Mouse (Mus musculus) forebrain, embryonic 11.5 days (tissue): ENCODE measurements around the gene Smndc1. TPM values are rescaled to one million over a fixed set of nuclear protein-coding genes. Genes with fewer than 3 reads are reported as not detected.

Source experiments
- ATAC-seq: fragments of 200-750 bp; cut with Nextera tagmentation; replicated peaks from 2 replicates; pipeline ENCODE4 v1.8.0; 2017; ENCODE audit warnings: moderate TSS enrichment; ENCODE audit not compliant: low FRiP score
- DNase-seq: peaks from one replicate; pipeline ENCODE4 v3.0.0-alpha.2; 2017; ENCODE audit warnings: low spot score
- H3K27ac ChIP-seq: fragments of 300-500 bp; sonication (generic); 2 replicates; pipeline ENCODE4 v1.5.1; 2014; ENCODE audit warnings: low read depth, low read length
- H3K27me3 ChIP-seq: fragments of 300-500 bp; sonication (generic); 2 replicates; pipeline ENCODE4 v1.6.1; 2014; ENCODE audit warnings: mild to moderate bottlenecking, low read length, mixed read lengths; ENCODE audit not compliant: control insufficient read depth, insufficient read depth
- H3K36me3 ChIP-seq: fragments of 300-500 bp; sonication (generic); 2 replicates; pipeline ENCODE4 v1.6.1; 2014; ENCODE audit warnings: mild to moderate bottlenecking, low read length, moderate library complexity, mixed read lengths; ENCODE audit not compliant: control insufficient read depth, insufficient read depth
- H3K4me1 ChIP-seq: fragments of 300-500 bp; sonication (generic); replicated peaks from 2 replicates; pipeline ENCODE4 v1.6.1; 2014; ENCODE audit warnings: low read length, mixed read lengths; ENCODE audit not compliant: control insufficient read depth, insufficient read depth
- H3K4me2 ChIP-seq: fragments of 300-500 bp; sonication (generic); 2 replicates; pipeline ENCODE4 v1.6.1; 2014; ENCODE audit warnings: low read depth, mild to moderate bottlenecking, low read length, moderate library complexity, mixed read lengths; ENCODE audit not compliant: severe bottlenecking
- H3K4me3 ChIP-seq: fragments of 300-500 bp; sonication (generic); 2 replicates; pipeline ENCODE4 v1.5.1; 2014; ENCODE audit warnings: low read depth, low read length
- H3K9ac ChIP-seq: fragments of 300-500 bp; sonication (generic); 2 replicates; pipeline ENCODE4 v1.6.1; 2014; ENCODE audit warnings: low read length
- H3K9me3 ChIP-seq: fragments of 300-500 bp; sonication (generic); 2 replicates; pipeline ENCODE4 v1.6.1; 2016; ENCODE audit warnings: low read length, mixed read lengths; ENCODE audit not compliant: control insufficient read depth
- WGBS: fragments of 180-500 bp; shearing (Covaris S2); extraction: QIAGEN DNeasy Blood & Tissue Kit; methylation state at CpG from one replicate; pipeline ENCODE4 v1.1.7; 2014; 5-methylcytosine and 5-hydroxymethylcytosine counted together
- polyA plus RNA-seq: library from polyadenylated mRNA; unstranded; fragments of >200 nt; fragmentation: Nextera tagmentation; extraction: Ambion mirVana; gene quantifications from 2 replicates; pipeline ENCODE4 v1.2.1, GENCODE M21; 2014

Smndc1 gene
- polyA plus RNA-seq, 1 experiment from 2014 or later, result 57.6 TPM

DNA sequence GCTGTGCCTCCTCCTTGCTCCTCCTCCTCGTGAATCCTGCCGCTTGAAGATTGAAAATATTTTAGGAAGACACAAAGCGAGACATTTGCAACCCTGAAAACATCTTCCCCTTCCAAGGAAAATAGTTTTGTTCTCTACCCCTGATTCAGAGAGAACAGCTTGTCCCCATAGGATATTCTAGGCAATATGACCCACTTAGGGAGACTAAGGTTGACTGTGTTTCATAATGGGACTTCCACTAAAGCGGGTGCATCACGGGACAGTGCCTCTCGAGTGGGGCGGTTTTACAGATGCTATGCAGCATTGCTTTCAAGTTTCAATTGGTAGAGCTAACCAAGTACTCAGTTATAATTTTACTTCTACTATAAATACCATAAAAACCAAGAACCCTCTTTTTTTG lies 36.5 kb downstream of the Smndc1 start:
- ATAC-seq, result no peak
- no peak for DNase-seq
- Histone ChIP-seq H3K9ac (no peak overlapping the region), H3K27me3 (no peaks in the 10 kb centered on the region), H3K9me3 (no peaks in the 10 kb centered on the region), H3K4me1 (peaks cover 2% of the 10 kb centered on the region; the same call in 1 of the 2 replicates), H3K36me3 (no peaks in the 10 kb centered on the region), H3K4me2 (no peak overlapping the region), H3K27ac (no peak overlapping the region), H3K4me3 (no peak overlapping the region)
- WGBS, result 92% methylated on average over 7 of the region's 7 CpGs

DNA sequence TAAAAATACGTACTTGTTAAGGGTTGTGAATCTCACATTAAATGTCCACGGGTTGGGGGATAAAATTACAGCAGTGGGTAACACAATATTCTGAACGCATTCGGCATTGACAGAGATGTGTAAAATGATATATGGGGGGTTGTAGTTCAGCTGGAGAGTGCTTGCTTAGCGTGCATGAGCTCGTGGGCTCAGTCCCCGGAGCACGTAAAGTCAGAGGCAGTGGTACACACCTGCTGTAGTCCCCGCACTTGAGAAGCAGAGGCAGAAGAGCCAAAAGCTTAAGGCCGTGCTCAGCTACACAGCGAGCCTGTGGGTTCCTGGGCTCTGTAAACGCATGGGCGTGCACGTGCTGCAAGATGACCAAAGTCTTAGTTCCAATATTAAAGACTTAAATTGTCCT lies 44.6 kb downstream of the Smndc1 start:
- no peak for ATAC-seq
- H3K27me3 ChIP-seq, result no peaks in the 10 kb centered on the region
- H3K4me1 ChIP-seq, result peaks cover 5% of the 10 kb centered on the region; the same call in 1 of the 2 replicates
- H3K9me3 ChIP-seq, result no peaks in the 10 kb centered on the region
- no peak overlapping the region for H3K9ac ChIP-seq
- H3K4me3 ChIP-seq, result no peak overlapping the region
- H3K4me2 ChIP-seq, result no peak overlapping the region
- 83% methylated on average over 14 of the region's 14 CpGs for WGBS
- peak overlapping the region; percentile 21 for H3K27ac ChIP-seq
- no peak for DNase-seq
- no peaks in the 10 kb centered on the region for H3K36me3 ChIP-seq

DNA sequence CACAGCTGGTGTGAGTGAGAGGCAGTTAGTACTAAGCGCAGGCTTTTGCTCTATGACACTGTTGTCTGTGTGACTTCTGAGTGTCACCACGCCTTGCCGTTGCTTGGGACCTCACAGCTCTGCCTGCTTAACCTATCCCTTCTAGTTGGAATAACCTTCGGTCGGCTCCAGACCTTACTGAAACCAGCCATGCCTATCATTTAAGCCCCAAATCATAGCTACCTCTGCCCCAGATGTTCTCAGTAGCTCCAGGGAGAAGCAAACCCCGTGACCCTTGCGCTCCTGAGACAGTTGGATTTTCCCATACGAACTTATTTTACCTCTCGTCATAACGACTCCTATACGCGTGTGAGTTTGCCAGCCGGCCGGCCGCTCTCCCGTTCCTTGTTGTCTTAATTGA lies 46.3 kb downstream of the Smndc1 start:
- no peak overlapping the region for H3K27ac ChIP-seq
- no peaks in the 10 kb centered on the region for H3K9me3 ChIP-seq
- ATAC-seq (no peak), DNase-seq (no peak)
- H3K4me2 ChIP-seq, result no peak overlapping the region
- peaks cover 5% of the 10 kb centered on the region; the same call in 1 of the 2 replicates for H3K4me1 ChIP-seq
- H3K9ac ChIP-seq, result no peak overlapping the region
- no peak overlapping the region for H3K4me3 ChIP-seq
- no peaks in the 10 kb centered on the region for H3K27me3 ChIP-seq
- 86% methylated on average over 16 of the region's 16 CpGs for WGBS
- H3K36me3 ChIP-seq, result no peaks in the 10 kb centered on the region

DNA sequence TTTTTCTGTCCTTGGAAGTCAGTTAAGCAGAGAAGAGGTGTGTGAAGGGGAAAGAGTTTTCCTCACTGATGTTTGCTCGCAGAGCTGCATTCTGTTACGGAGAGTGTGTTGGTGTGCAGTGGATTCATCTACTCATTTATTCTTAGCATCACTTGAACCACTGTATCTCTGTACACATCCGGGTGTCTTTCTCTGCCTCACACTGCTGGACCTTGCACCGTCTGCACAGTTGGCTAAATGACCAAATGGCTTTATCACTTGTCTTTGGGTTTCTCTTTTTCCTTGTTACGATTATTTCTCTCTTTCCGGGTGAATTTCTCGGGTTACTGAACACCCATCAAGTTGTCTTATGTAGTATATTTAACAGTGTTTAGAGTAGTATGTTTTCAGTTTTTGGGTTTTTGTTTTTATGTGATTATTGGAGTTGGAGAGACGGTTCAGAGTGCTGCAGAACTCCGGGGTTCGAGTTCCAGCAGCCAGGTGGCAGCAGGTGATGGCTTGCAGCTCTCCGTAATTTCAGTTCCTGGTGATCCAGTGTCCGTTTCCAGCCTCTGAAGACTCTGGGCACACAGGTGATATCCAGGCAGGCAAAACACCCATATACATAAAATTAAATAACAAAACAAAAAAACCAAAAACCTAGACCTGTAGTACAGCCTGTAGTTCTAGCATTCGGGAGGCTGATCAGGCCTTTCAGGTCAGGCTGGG lies 47.0 kb downstream of the Smndc1 start:
- Histone ChIP-seq H3K4me1 (peaks cover 5% of the 10 kb centered on the region; the same call in 1 of the 2 replicates), H3K27ac (no peak overlapping the region), H3K4me3 (no peak overlapping the region), H3K9me3 (no peaks in the 10 kb centered on the region), H3K36me3 (no peaks in the 10 kb centered on the region), H3K4me2 (no peak overlapping the region), H3K27me3 (no peaks in the 10 kb centered on the region), H3K9ac (no peak overlapping the region)
- ATAC-seq (no peak), DNase-seq (no peak)
- 90% methylated on average over 13 of the region's 13 CpGs for WGBS

DNA sequence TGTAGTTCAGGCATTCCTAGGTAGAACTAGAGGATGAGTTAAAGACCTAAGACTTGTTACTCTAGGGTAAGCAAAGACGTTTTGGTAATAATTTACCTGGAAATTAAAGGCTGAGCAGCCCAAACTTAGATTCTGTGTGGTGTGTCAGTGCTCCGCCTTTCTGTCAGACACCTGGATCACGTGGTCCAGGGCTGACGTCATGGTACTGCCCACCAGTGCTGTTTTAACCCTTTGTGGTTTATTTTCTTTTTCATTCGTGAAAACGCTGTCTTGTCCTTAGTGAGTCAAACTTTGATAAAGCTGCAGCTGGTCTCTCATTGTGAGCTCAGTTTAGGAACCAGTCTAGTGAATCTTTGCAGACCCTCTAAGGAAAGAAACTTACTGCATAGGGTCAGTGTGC lies 50.0 kb downstream of the Smndc1 start:
- H3K9ac ChIP-seq, result no peak overlapping the region
- 0 out of 2 replicates have a peak, but pooled peaks cover 3% of the 10 kb centered on the region for H3K36me3 ChIP-seq
- H3K27me3 ChIP-seq, result no peaks in the 10 kb centered on the region
- ATAC-seq (no peak), DNase-seq (no peak)
- H3K9me3 ChIP-seq, result no peaks in the 10 kb centered on the region
- H3K4me1 ChIP-seq, result peaks cover 2% of the 10 kb centered on the region; the same call in 1 of the 2 replicates
- no peak overlapping the region for H3K4me3 ChIP-seq
- no peak overlapping the region for H3K4me2 ChIP-seq
- H3K27ac ChIP-seq, result no peak overlapping the region
- WGBS, result 23% methylated on average over 6 of the region's 6 CpGs

DNA sequence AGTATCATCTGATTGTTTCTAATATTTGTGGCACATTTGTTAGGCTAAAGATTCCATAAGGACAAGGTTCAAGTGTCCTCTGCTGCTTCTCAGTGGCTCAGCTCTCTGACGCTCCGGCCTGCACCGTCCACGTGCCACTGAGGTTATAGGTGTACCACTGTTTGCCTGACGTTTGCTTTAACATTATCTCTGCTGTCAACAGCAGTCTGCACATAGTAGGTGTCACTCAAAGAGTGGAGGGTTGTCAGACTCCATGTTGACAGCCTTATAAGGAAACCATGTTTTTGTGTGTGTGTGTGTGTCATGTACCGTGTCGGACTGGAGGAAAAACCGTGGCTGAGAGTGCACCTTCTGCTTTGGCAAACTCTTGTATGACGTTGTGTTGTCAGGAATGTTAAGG lies 55.1 kb downstream of the Smndc1 start:
- no peak for ATAC-seq
- no peak overlapping the region for H3K9ac ChIP-seq
- no peak for DNase-seq
- no peak overlapping the region for H3K4me3 ChIP-seq
- H3K4me1 ChIP-seq, result peaks cover under 1% of the 10 kb centered on the region
- no peak overlapping the region for H3K27ac ChIP-seq
- H3K4me2 ChIP-seq, result no peak overlapping the region
- no peaks in the 10 kb centered on the region for H3K27me3 ChIP-seq
- 96% methylated on average over 9 of the region's 9 CpGs for WGBS
- H3K36me3 ChIP-seq, result peaks cover 6% of the 10 kb centered on the region; the same call in 1 of the 2 replicates
- H3K9me3 ChIP-seq, result no peaks in the 10 kb centered on the region

DNA sequence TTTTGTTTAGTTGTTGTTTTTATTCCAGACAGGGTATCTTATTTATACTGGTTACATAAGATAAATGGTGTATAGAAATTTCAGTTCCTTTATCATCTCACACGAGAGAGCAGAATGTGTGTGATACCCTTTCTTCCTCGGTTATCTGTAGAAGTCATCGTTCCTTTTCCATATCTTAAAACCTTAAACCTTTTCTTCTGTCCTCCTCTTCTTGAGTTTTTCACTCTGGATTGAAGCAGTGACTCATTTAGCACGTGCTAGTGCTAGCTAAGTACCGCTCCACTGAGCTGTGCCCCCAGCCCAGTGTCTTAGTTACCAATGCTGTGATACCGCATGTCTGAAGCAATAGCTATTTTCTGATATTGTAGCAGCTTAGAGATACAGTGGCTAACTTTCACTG lies 56.6 kb downstream of the Smndc1 start:
- H3K9me3 ChIP-seq, result no peaks in the 10 kb centered on the region
- 96% methylated on average over 6 of the region's 6 CpGs for WGBS
- no peak for ATAC-seq
- no peak overlapping the region for H3K27ac ChIP-seq
- peaks cover 2% of the 10 kb centered on the region for H3K4me1 ChIP-seq
- H3K27me3 ChIP-seq, result no peaks in the 10 kb centered on the region
- no peak overlapping the region for H3K4me2 ChIP-seq
- no peak overlapping the region for H3K9ac ChIP-seq
- DNase-seq, result no peak
- peaks cover 6% of the 10 kb centered on the region; the same call in 1 of the 2 replicates for H3K36me3 ChIP-seq
- no peak overlapping the region for H3K4me3 ChIP-seq

DNA sequence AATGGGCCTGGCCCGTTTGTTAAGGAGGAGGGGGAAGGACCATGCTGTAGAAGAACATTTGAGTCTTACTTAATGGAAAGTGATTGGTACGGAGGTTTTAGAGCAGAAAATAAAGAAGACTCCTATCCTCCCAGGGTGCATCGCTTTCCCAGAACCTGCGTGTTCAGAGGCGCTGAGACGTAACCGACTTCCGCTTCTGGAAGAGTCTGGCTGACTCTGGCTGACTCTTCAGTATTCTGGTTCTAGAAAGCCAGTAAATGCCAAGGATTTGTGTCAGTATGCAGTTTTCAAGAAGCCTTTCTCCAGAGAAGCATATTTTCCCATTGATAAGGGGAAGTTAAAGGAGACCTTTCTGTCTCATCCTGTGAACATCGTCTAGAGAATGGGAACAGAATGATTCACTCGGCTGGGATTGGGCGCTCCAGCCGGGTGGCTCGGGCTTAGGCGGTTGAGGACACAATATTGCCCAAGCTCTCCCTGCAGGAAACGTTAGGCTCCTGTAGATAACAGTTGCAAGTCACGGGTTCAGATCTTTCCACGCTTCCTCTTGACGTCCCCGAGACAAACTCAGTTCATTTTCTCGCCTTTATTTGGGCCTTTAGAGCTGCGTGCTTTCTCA lies 58.4 kb downstream of the Smndc1 start:
- 92% methylated on average over 21 of the region's 21 CpGs for WGBS
- DNase-seq (no peak), ATAC-seq (no peak)
- no peaks in the 10 kb centered on the region for H3K9me3 ChIP-seq
- H3K4me3 ChIP-seq, result no peak overlapping the region
- H3K4me2 ChIP-seq, result no peak overlapping the region
- H3K27me3 ChIP-seq, result no peaks in the 10 kb centered on the region
- no peak overlapping the region for H3K27ac ChIP-seq
- H3K9ac ChIP-seq, result no peak overlapping the region
- H3K36me3 ChIP-seq, result peaks cover 2% of the 10 kb centered on the region; the same call in 1 of the 2 replicates
- peaks cover 2% of the 10 kb centered on the region for H3K4me1 ChIP-seq
